Mouse (Mus musculus): ENCODE results near the gene Ttc25.
"Not testable (repeated sequence)": the region's sequence is repeated elsewhere in the genome, so short reads cannot be mapped to it uniquely, and the experiment has no call there.

The Ttc25 gene

GRCm38 (mm10) chr11:100533871-100534270, 11.5 kb upstream of the Ttc25 start:
- DNase-seq, result no peak

GRCm38 (mm10) chr11:100534411-100534810, 11.0 kb upstream of the Ttc25 start:
- not testable (repeated sequence) for DNase-seq

GRCm38 (mm10) chr11:100534821-100535220, 10.6 kb upstream of the Ttc25 start:
- DNase-seq, result not testable (repeated sequence)

- DNase-seq, result no peak
Observed at GRCm38 (mm10) chr11:100535996-100536395, 9.4 kb upstream of the Ttc25 start.

GRCm38 (mm10) chr11:100536466-100536865, 8.9 kb upstream of the Ttc25 start:
- DNase-seq, result no peak

GRCm38 (mm10) chr11:100540966-100541365, 4.4 kb upstream of the Ttc25 start:
- DNase-seq, result no peak

GRCm38 (mm10) chr11:100541577-100541976, 3.8 kb upstream of the Ttc25 start:
- no peak for DNase-seq

GRCm38 (mm10) chr11:100545746-100546085, 309 bp downstream of the Ttc25 start:
- DNase-seq, result no peak

GRCm38 (mm10) chr11:100546955-100547354, 1.5 kb downstream of the Ttc25 start:
- DNase-seq, result no peak

- DNase-seq, result no peak
Observed at GRCm38 (mm10) chr11:100548141-100548540, 2.7 kb downstream of the Ttc25 start.

- no peak for DNase-seq
Observed at GRCm38 (mm10) chr11:100549466-100549865, 4.1 kb downstream of the Ttc25 start.

GRCm38 (mm10) chr11:100550101-100550500, 4.7 kb downstream of the Ttc25 start:
- no peak for DNase-seq

- peak; percentile 84 to 90 for DNase-seq
Observed at GRCm38 (mm10) chr11:100552842-100553241, 7.4 kb downstream of the Ttc25 start.

GRCm38 (mm10) chr11:100555583-100555982, 10.2 kb downstream of the Ttc25 start:
- peak; percentile 65 to 74 for DNase-seq

GRCm38 (mm10) chr11:100557563-100557962, 12.2 kb downstream of the Ttc25 start:
- DNase-seq, result no peak

- no peak for DNase-seq
Observed at GRCm38 (mm10) chr11:100559476-100559875, 14.1 kb downstream of the Ttc25 start.

- DNase-seq, result no peak
Observed at GRCm38 (mm10) chr11:100561748-100562147, 16.3 kb downstream of the Ttc25 start.

- DNase-seq, result no peak
Observed at GRCm38 (mm10) chr11:100564297-100564696, 18.9 kb downstream of the Ttc25 start.

- DNase-seq, result no peak
Observed at GRCm38 (mm10) chr11:100564703-100565102, 19.3 kb downstream of the Ttc25 start.

GRCm38 (mm10) chr11:100567229-100567628, 21.8 kb downstream of the Ttc25 start:
- DNase-seq, result no peak

GRCm38 (mm10) chr11:100567815-100568245, 22.4 kb downstream of the Ttc25 start:
- DNase-seq, result no peak

GRCm38 (mm10) chr11:100568692-100569091, 23.3 kb downstream of the Ttc25 start:
- DNase-seq, result no peak

- no peak for DNase-seq
Observed at GRCm38 (mm10) chr11:100569789-100570188, 24.4 kb downstream of the Ttc25 start.

- DNase-seq, result peak; percentile 59 to 77
Observed at GRCm38 (mm10) chr11:100570430-100571201, 25.2 kb downstream of the Ttc25 start.

GRCm38 (mm10) chr11:100571202-100571567, 25.8 kb downstream of the Ttc25 start:
- no peak for DNase-seq
